Mouse (Mus musculus): ENCODE data around the gene Tmod3.

- no peak for TF ChIP-seq POLR2A (IDR thresholded peaks at IDR 0.05; ENCODE audit: extremely low read depth, insufficient read depth, low read length)
- no peak for TF ChIP-seq CTCF (IDR thresholded peaks at IDR 0.05; ENCODE audit: low read depth, low read length)
Measured at GRCm38 (mm10) chr9:75568399-75568798, 8.9 kb upstream of the Tmod3 start.

Measured in liver, adult 2 months (tissue).